Mouse (Mus musculus) cerebellum, adult (tissue): ENCODE data around the gene Abcg1.
A peak's percentile ranks its signal among the peaks of the same experiment; 100 is the strongest.

Experiments used
- ATAC-seq: cut with Nextera tagmentation; 2 replicates; pipeline ENCODE4 v1.9.2; 2017; ENCODE audit warnings: mild to moderate bottlenecking, moderate library complexity, mixed read lengths; ENCODE audit not compliant: insufficient number of reproducible peaks, low FRiP score, low TSS enrichment

Gene Abcg1

GRCm38 (mm10) chr17:31119429-31119828, 62.0 kb downstream of the Abcg1 start:
- no peak for ATAC-seq

GRCm38 (mm10) chr17:31121975-31122374, 64.5 kb downstream of the Abcg1 start:
- ATAC-seq, result no peak

- peak; percentile 80 for ATAC-seq
Observed at GRCm38 (mm10) chr17:31125548-31126266, 68.2 kb downstream of the Abcg1 start.

- no peak for ATAC-seq
Observed at GRCm38 (mm10) chr17:31128708-31129318, 71.3 kb downstream of the Abcg1 start.

GRCm38 (mm10) chr17:31129452-31129851, 72.0 kb downstream of the Abcg1 start, which contains the start of gene Tff3:
Gene Tff3, minus strand, starts transcription at chr17:31129646.
- no peak for ATAC-seq

GRCm38 (mm10) chr17:31131269-31131821, 73.9 kb downstream of the Abcg1 start:
- peak; percentile 74 for ATAC-seq

- ATAC-seq, result no peak
Observed at GRCm38 (mm10) chr17:31133776-31134175, 76.3 kb downstream of the Abcg1 start.

GRCm38 (mm10) chr17:31134913-31135312, 77.4 kb downstream of the Abcg1 start:
- no peak for ATAC-seq

- no peak for ATAC-seq
Observed at GRCm38 (mm10) chr17:31136291-31136690, 78.8 kb downstream of the Abcg1 start.

- no peak for ATAC-seq
Observed at GRCm38 (mm10) chr17:31136821-31137220, 79.3 kb downstream of the Abcg1 start.

GRCm38 (mm10) chr17:31138398-31138797, 80.9 kb downstream of the Abcg1 start:
- ATAC-seq, result peak; percentile 56; the same call in 1 of the 2 replicates

GRCm38 (mm10) chr17:31142116-31142515, 84.6 kb downstream of the Abcg1 start:
- no peak for ATAC-seq

GRCm38 (mm10) chr17:31144040-31145037, 86.9 kb downstream of the Abcg1 start, which contains the start of gene Tff2:
Gene Tff2, minus strand, starts transcription at chr17:31144282.
- ATAC-seq, result no peak

- ATAC-seq, result no peak
Observed at GRCm38 (mm10) chr17:31145998-31146397, 88.5 kb downstream of the Abcg1 start.

GRCm38 (mm10) chr17:31152512-31152911, 95.0 kb downstream of the Abcg1 start:
- ATAC-seq, result no peak

GRCm38 (mm10) chr17:31152966-31153499, 95.6 kb downstream of the Abcg1 start:
- ATAC-seq, result no peak

GRCm38 (mm10) chr17:31153785-31154184, 96.3 kb downstream of the Abcg1 start:
- ATAC-seq, result no peak

GRCm38 (mm10) chr17:31157921-31158320, 100.4 kb downstream of the Abcg1 start:
- ATAC-seq, result no peak

- ATAC-seq, result no peak
Observed at GRCm38 (mm10) chr17:31160291-31160690, 102.8 kb downstream of the Abcg1 start.

- ATAC-seq, result no peak
Observed at GRCm38 (mm10) chr17:31162607-31163006, 105.1 kb downstream of the Abcg1 start.
